Mouse (Mus musculus) C2C12 (cell line): ENCODE measurements at regions not wholly inside any gene's neighbourhood (a gene's known extent, or its start where the extent isn't known, plus 50 kb on each side); places are given as distances from the start of the nearest gene placed in this dataset.

Experiments used
- H3K27me3 ChIP-seq: one replicate; pipeline ENCODE4 v1.6.1; 2011; ENCODE audit not compliant: control insufficient read depth, insufficient read depth, insufficient read length
- H3K36me3 ChIP-seq: one replicate; pipeline ENCODE4 v1.6.1; 2011; ENCODE audit not compliant: control insufficient read depth, insufficient read depth
- H3K4me3 ChIP-seq: one replicate; pipeline ENCODE4 v1.5.1; 2011; ENCODE audit warnings: mild to moderate bottlenecking, control low read depth; ENCODE audit not compliant: poor library complexity, insufficient read depth, severe bottlenecking
- H3K79me2 ChIP-seq: one replicate; pipeline ENCODE4 v1.6.1; 2011; ENCODE audit not compliant: control insufficient read depth, insufficient read depth
- H3K79me3 ChIP-seq: one replicate; pipeline ENCODE4 v1.6.1; 2011; ENCODE audit warnings: low read depth, control low read depth
- H3ac ChIP-seq: one replicate; pipeline ENCODE3; 2011; ENCODE audit warnings: low read depth; ENCODE audit not compliant: control insufficient read depth, insufficient read length
- CEBPB ChIP-seq: IDR thresholded peaks from one replicate; pipeline ENCODE4 v1.6.1; 2011; ENCODE audit warnings: low read depth, mild to moderate bottlenecking, control low read depth, moderate library complexity
- CTCF ChIP-seq: IDR thresholded peaks from one replicate; pipeline ENCODE4 v1.5.1; 2011; ENCODE audit not compliant: control insufficient read depth, insufficient read depth, insufficient read length
- FOSL1 ChIP-seq: IDR thresholded peaks from one replicate; pipeline ENCODE4 v1.8.0; 2011; ENCODE audit warnings: mild to moderate bottlenecking, low read length; ENCODE audit not compliant: poor library complexity, insufficient read depth, severe bottlenecking
- MAX ChIP-seq: IDR thresholded peaks from one replicate; pipeline ENCODE4 v1.6.1; 2011; ENCODE audit warnings: mild to moderate bottlenecking, control low read depth
- MYOD1 ChIP-seq: IDR thresholded peaks from one replicate; pipeline ENCODE4 v1.6.1; 2011; ENCODE audit warnings: low read depth; ENCODE audit not compliant: control insufficient read depth, insufficient read length
- MYOG ChIP-seq: IDR thresholded peaks from one replicate; pipeline ENCODE4 v1.6.1; 2011; ENCODE audit not compliant: control insufficient read depth, insufficient read length; ENCODE audit errors: extremely low read depth
- USF1 ChIP-seq: IDR thresholded peaks from one replicate; pipeline ENCODE4 v1.6.1; 2011; ENCODE audit warnings: low read depth, mild to moderate bottlenecking, control low read depth, moderate library complexity

DNA sequence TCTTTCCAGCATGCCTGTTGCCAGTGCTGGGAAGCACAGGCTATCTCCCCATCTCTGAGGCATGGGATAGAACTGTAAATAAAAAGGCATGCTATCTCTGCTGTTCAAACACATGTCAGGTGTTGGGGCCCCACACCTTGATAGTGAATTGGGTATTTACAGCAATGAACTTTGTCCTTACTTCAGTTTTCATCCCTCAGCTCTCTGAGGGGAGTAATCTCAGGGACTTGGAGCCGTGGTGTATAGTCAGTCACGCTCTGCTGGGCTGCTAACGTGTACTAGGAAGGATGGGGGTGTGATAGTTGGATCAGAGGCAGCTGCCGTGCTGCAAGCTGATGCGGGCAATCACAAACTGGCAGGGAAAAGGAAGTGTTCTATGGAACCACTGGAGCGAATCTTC is 91.5 kb upstream of the Prkg2 start:
- H3K79me2 ChIP-seq, result no peaks in the 10 kb centered on the region
- no peak overlapping the region for H3ac ChIP-seq
- no peaks in the 10 kb centered on the region for H3K27me3 ChIP-seq
- H3K4me3 ChIP-seq, result no peak overlapping the region
- TF ChIP-seq CEBPB (no peak), FOSL1 (no peak), USF1 (no peak), MAX (no peak), MYOD1 (no peak), CTCF (no peak), MYOG (no peak)
- H3K36me3 ChIP-seq, result no peaks in the 10 kb centered on the region
- H3K79me3 ChIP-seq, result no peaks in the 10 kb centered on the region

DNA sequence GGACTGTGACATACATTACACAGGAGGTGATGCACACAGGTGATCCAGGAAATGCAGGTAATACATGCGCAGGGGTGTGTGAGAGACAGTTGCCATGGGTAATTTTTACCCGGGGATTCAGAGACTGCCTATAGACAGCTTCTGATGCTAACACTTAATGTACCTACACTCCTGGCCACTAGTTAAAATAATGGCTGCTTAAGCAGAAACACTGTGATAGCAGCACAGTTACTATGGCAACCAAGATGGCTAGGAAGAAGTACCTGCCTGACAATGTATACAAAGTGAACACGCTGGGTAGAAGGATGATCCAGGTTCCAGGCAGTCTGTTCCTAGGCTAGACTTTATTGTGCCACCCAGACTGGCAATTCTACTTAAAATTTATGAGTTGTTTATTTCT is 88.3 kb upstream of the Prkg2 start:
- Histone ChIP-seq H3K79me2 (no peaks in the 10 kb centered on the region), H3K27me3 (no peaks in the 10 kb centered on the region), H3ac (no peak overlapping the region), H3K36me3 (no peaks in the 10 kb centered on the region), H3K4me3 (no peak overlapping the region), H3K79me3 (no peaks in the 10 kb centered on the region)
- TF ChIP-seq MYOD1 (no peak), MAX (no peak), MYOG (no peak), USF1 (no peak), CEBPB (no peak), CTCF (no peak), FOSL1 (no peak)

DNA sequence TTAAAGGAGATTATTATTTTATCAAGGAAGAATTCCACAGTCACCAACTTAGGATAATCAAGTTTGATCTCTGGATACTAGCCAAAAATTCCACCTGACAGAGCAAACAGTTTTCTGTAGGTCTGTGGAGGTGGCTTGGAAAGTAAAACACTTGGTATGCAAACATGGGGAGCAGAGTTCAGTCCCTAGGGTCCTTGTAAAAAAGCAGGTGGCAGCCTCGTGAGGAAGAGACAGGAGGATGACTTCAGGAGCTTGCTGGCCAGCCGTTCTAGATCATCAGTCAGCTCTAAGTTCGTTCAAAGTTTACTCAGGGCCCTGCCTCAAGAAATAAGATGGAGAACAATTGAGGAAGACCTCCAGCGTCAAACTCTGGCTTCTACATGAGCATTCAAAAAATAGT is 74.6 kb upstream of the Prkg2 start:
- Histone ChIP-seq H3K27me3 (no peaks in the 10 kb centered on the region), H3K79me3 (no peaks in the 10 kb centered on the region), H3K79me2 (no peaks in the 10 kb centered on the region), H3K36me3 (no peaks in the 10 kb centered on the region), H3ac (no peak overlapping the region), H3K4me3 (no peak overlapping the region)
- no peak for TF ChIP-seq MYOG
- TF ChIP-seq MYOD1, result no peak
- TF ChIP-seq CTCF, result no peak
- no peak for TF ChIP-seq USF1
- TF ChIP-seq CEBPB, result no peak
- TF ChIP-seq FOSL1, result no peak
- no peak for TF ChIP-seq MAX

GRCm38 (mm10) chr5:99111235-99111634 is 74.1 kb upstream of the Prkg2 start:
- TF ChIP-seq MYOG, result no peak
- TF ChIP-seq MAX, result no peak
- no peak for TF ChIP-seq USF1
- no peak for TF ChIP-seq CTCF
- no peak for TF ChIP-seq CEBPB
- TF ChIP-seq FOSL1, result no peak
- no peak for TF ChIP-seq MYOD1
- no peak overlapping the region for H3K4me3 ChIP-seq

DNA sequence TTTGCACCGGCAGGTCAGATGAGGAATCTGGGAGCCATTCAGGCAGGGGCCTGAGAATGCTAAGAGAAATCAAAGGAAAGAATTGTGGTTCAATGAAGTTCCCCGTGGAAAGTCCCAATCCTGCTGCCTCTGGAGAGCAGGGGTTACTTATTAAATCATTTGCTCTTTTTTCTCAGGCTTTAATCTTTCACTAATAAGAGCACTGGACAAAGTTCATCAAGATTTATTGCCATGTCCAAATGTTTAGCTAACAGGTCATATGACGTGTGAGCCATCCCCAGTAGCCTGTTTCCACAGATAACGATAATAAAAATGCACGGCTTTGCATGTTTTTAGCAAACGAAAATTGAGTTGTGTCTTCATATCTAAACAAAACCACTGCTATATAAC is 62.6 kb upstream of the Prkg2 start:
- no peak for TF ChIP-seq USF1
- no peak for TF ChIP-seq MYOG
- no peak for TF ChIP-seq MYOD1
- TF ChIP-seq CEBPB, result no peak
- no peak for TF ChIP-seq MAX
- no peak for TF ChIP-seq FOSL1
- TF ChIP-seq CTCF, result no peak
- Histone ChIP-seq H3K79me2 (no peaks in the 10 kb centered on the region), H3K79me3 (no peaks in the 10 kb centered on the region), H3K4me3 (no peak overlapping the region), H3K27me3 (no peaks in the 10 kb centered on the region), H3ac (no peak overlapping the region), H3K36me3 (no peaks in the 10 kb centered on the region)

More at GRCm38 (mm10) chr5:99111235-99111634, 74.1 kb upstream of the Prkg2 start:
- H3K36me3 ChIP-seq, result no peaks in the 10 kb centered on the region
- H3K79me3 ChIP-seq, result no peaks in the 10 kb centered on the region
- no peaks in the 10 kb centered on the region for H3K27me3 ChIP-seq
- no peak overlapping the region for H3ac ChIP-seq
- H3K79me2 ChIP-seq, result no peaks in the 10 kb centered on the region
